Mouse (Mus musculus): ENCODE results near the gene Hmcn1. TPM values are rescaled to one million over a fixed set of nuclear protein-coding genes. Genes with fewer than 3 reads are reported as not detected.

The Hmcn1 gene
- polyA plus RNA-seq, 2 experiments = 35.3 to 80.4 TPM

DNA sequence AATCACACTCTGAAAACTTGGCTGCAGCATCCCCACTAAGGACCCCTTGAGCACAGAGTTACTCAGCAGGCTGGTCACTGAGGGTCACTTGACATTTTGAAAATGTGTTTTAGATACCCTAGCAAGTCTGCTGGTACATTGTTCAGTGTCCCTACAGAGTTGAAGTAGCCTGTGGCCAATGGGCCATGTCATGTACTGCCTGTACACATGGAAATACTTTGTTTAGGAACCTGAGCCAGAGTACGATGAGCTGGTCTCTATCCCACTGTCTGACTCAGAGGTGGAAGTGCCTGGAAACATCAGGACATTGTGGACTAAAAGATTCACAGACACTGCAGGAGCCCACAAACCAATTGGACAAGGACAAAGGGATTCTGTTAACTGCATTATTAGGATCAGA lies 441.8 kb downstream of the Hmcn1 start:
- no peak for TF ChIP-seq POLR2A (IDR thresholded peaks at IDR 0.05; ENCODE audit: borderline replicate concordance, extremely low read depth, insufficient read depth, insufficient read length)
- Histone ChIP-seq H3K4me2 (replicated peaks; ENCODE audit: low read depth, low read length, severe bottlenecking) (no peak overlapping the region), H3K9me3 (ENCODE audit: control insufficient read depth, low read length) (no peaks in the 10 kb centered on the region), H3K36me3 (ENCODE audit: control insufficient read depth, insufficient read depth, low read length) (no peaks in the 10 kb centered on the region), H3K4me1 (ENCODE audit: control insufficient read depth, insufficient read depth, low read length) (peaks cover 8% of the 10 kb centered on the region; the same call in 1 of the 2 replicates), H3K27me3 (ENCODE audit: control insufficient read depth, insufficient read depth, low read length) (no peaks in the 10 kb centered on the region), H3K27ac (replicated peaks; ENCODE audit: low read depth, low read length) (no peak overlapping the region), H3K4me3 (replicated peaks; ENCODE audit: low read length) (no peak overlapping the region), H3K9ac (ENCODE audit: low read depth, low read length, severe bottlenecking) (no peak overlapping the region)
- ATAC-seq (ENCODE audit: low FRiP score, low read depth) (peak; percentile 57; the same call in 1 of the 2 replicates), DNase-seq (ENCODE audit: low spot score) (no peak)
- WGBS = 68% methylated on average over 1 of the region's 1 CpGs

DNA sequence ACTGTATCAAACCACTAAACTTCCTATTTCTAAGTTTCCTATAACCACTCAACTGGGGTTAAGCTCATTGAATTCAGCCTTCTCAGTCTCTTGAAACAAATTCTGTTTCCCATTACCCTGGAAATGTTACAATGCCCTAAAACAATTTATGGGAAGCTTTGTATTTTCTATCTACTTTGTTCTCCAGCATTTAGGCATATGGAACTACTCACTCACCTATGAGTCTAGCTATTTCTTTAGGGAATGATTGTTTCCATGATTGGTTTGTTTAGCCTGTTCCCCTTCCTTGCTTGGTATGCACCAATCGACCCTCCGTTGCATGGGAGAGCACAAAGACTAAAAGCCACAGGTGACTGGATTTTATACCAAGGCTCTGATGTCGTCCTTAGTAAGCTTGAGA lies 446.8 kb downstream of the Hmcn1 start:
- peaks cover 25% of the 10 kb centered on the region for H3K4me1 ChIP-seq (ENCODE audit: control insufficient read depth, insufficient read depth, low read length)
- H3K4me3 ChIP-seq (replicated peaks; ENCODE audit: low read length) = no peak overlapping the region
- TF ChIP-seq POLR2A (IDR thresholded peaks at IDR 0.05; ENCODE audit: borderline replicate concordance, extremely low read depth, insufficient read depth, insufficient read length) = no peak
- peak; percentile 75 for DNase-seq (ENCODE audit: low spot score)
- no peaks in the 10 kb centered on the region for H3K27me3 ChIP-seq (ENCODE audit: control insufficient read depth, insufficient read depth, low read length)
- 25% methylated on average over 3 of the region's 3 CpGs for WGBS
- peak overlapping the region; percentile 49; the same call in 1 of the 2 replicates for H3K27ac ChIP-seq (replicated peaks; ENCODE audit: low read depth, low read length)
- no peaks in the 10 kb centered on the region for H3K36me3 ChIP-seq (ENCODE audit: control insufficient read depth, insufficient read depth, low read length)
- H3K9ac ChIP-seq (ENCODE audit: low read depth, low read length, severe bottlenecking) = no peak overlapping the region
- peak; percentile 47; the same call in 1 of the 2 replicates for ATAC-seq (ENCODE audit: low FRiP score, low read depth)
- no peak overlapping the region for H3K4me2 ChIP-seq (replicated peaks; ENCODE audit: low read depth, low read length, severe bottlenecking)
- no peaks in the 10 kb centered on the region for H3K9me3 ChIP-seq (ENCODE audit: control insufficient read depth, low read length)

DNA sequence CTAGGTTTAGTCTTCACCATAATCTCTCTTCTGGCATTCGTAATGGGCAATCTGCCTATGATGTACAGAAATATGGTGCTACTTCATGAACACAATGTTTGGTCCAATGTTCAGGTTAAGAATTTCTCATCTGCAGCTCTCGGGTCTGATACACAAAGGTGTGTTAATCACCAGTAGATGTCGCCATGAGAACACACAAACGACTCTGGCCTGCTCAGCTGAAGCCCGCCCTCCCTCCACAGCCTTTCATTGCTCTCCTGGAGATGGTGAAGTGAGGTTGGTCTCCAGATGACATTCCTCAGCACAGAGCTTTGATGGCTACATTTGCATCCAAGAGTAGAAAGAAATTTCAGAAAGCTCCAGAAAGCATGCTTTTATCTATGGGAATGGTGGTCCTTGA lies 453.0 kb downstream of the Hmcn1 start:
- ATAC-seq (ENCODE audit: low FRiP score, low read depth) (peak; percentile 73), DNase-seq (ENCODE audit: low spot score) (peak; percentile 89)
- Histone ChIP-seq H3K4me3 (replicated peaks; ENCODE audit: low read length) (no peak overlapping the region), H3K27me3 (ENCODE audit: control insufficient read depth, insufficient read depth, low read length) (no peaks in the 10 kb centered on the region), H3K9me3 (ENCODE audit: control insufficient read depth, low read length) (no peaks in the 10 kb centered on the region), H3K9ac (ENCODE audit: low read depth, low read length, severe bottlenecking) (no peak overlapping the region), H3K4me1 (ENCODE audit: control insufficient read depth, insufficient read depth, low read length) (peaks cover 33% of the 10 kb centered on the region), H3K27ac (replicated peaks; ENCODE audit: low read depth, low read length) (no peak overlapping the region), H3K4me2 (replicated peaks; ENCODE audit: low read depth, low read length, severe bottlenecking) (no peak overlapping the region), H3K36me3 (ENCODE audit: control insufficient read depth, insufficient read depth, low read length) (no peaks in the 10 kb centered on the region)
- TF ChIP-seq POLR2A (IDR thresholded peaks at IDR 0.05; ENCODE audit: borderline replicate concordance, extremely low read depth, insufficient read depth, insufficient read length) = no peak
- WGBS = 12% methylated on average over 5 of the region's 5 CpGs

DNA sequence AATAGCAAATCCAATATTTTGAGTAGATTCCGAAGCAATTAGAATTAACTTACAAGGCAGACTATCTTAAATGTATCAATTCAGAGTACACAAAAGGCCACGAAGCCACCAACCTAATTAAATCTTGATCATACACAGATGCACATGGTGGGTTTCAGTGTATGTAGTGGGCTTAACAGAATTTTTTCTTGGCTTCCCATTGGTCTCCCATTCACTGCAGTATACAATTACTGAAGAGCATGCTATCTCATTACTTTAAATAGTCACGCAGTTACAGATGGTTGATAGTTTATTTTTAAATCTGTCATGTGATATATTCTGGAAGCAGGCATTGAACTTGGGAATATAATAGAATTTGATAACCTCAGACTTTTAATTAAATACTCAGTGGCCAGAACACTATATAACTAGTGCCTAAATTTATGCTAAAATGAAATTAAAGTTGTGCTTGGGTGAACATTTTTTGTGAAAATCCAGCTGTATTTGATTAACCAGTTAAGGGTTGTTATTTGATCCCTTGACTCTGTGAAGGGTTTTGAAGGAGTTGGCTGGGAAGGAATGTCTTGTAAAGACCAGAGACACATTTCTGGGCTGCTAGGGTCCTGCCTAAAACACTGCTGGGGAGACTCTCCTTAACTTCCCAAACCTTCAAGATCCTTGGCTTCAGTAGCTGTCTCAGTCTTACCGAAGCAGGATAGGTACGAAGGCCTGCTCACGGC lies 455.7 kb downstream of the Hmcn1 start:
- H3K36me3 ChIP-seq (ENCODE audit: control insufficient read depth, insufficient read depth, low read length) = no peaks in the 10 kb centered on the region
- ATAC-seq (ENCODE audit: low FRiP score, low read depth) = peak; percentile 46
- no peaks in the 10 kb centered on the region for H3K27me3 ChIP-seq (ENCODE audit: control insufficient read depth, insufficient read depth, low read length)
- H3K4me3 ChIP-seq (replicated peaks; ENCODE audit: low read length) = no peak overlapping the region
- no peak overlapping the region for H3K4me2 ChIP-seq (replicated peaks; ENCODE audit: low read depth, low read length, severe bottlenecking)
- H3K9ac ChIP-seq (ENCODE audit: low read depth, low read length, severe bottlenecking) = no peak overlapping the region
- peak overlapping the region; percentile 21 for H3K27ac ChIP-seq (replicated peaks; ENCODE audit: low read depth, low read length)
- H3K9me3 ChIP-seq (ENCODE audit: control insufficient read depth, low read length) = no peaks in the 10 kb centered on the region
- WGBS = 27% methylated on average over 6 of the region's 6 CpGs
- H3K4me1 ChIP-seq (ENCODE audit: control insufficient read depth, insufficient read depth, low read length) = peaks cover 36% of the 10 kb centered on the region
- TF ChIP-seq POLR2A (IDR thresholded peaks at IDR 0.05; ENCODE audit: borderline replicate concordance, extremely low read depth, insufficient read depth, insufficient read length) = no peak
- peak; percentile 39 for DNase-seq (ENCODE audit: low spot score)

DNA sequence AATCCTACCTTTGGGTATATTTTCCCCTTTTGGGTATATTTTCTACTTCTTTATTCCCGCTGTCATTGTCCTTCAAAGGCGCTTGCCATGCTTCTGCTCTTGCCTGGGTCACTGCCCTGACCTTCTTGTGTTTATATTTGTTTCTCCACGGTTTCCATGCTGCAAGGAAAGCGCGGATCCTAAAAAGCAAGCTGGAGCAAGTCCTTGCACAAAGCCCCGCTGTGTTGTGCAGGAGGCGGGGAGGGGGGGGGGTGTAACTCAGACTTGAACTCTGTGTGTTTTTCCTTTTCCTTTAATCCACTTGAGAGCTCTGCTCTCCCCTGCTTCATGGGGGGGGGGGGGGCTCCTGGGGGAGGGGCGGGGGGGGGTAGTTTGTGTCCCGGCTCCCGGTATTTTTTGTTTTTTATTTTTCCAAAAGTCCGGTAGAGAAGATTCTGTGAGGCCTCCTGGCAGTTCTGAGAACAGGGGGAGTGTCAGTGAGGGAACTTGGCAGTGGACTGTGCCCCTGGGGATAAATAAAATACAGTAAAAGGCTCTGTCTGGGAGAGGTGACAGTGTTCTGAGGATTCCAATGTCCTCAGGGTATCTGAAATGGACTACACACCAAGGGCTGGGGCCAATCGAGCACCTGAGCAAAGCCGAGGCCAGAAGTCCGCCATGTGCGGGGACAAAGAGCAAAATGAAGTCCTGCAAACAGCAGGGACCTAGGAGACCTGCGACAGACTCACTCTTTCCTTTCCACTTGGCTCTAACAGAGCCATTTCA lies 457.3 kb downstream of the Hmcn1 start:
- 23% methylated on average over 16 of the region's 16 CpGs for WGBS
- TF ChIP-seq POLR2A (IDR thresholded peaks at IDR 0.05; ENCODE audit: borderline replicate concordance, extremely low read depth, insufficient read depth, insufficient read length) = no peak
- no peaks in the 10 kb centered on the region for H3K27me3 ChIP-seq (ENCODE audit: control insufficient read depth, insufficient read depth, low read length)
- ATAC-seq (ENCODE audit: low FRiP score, low read depth) = peak; percentile 58
- no peak overlapping the region for H3K9ac ChIP-seq (ENCODE audit: low read depth, low read length, severe bottlenecking)
- no peaks in the 10 kb centered on the region for H3K9me3 ChIP-seq (ENCODE audit: control insufficient read depth, low read length)
- H3K27ac ChIP-seq (replicated peaks; ENCODE audit: low read depth, low read length) = peak overlapping the region; percentile 84
- peaks cover 36% of the 10 kb centered on the region for H3K4me1 ChIP-seq (ENCODE audit: control insufficient read depth, insufficient read depth, low read length)
- DNase-seq (ENCODE audit: low spot score) = peak; percentile 56
- H3K4me3 ChIP-seq (replicated peaks; ENCODE audit: low read length) = no peak overlapping the region
- H3K36me3 ChIP-seq (ENCODE audit: control insufficient read depth, insufficient read depth, low read length) = no peaks in the 10 kb centered on the region
- H3K4me2 ChIP-seq (replicated peaks; ENCODE audit: low read depth, low read length, severe bottlenecking) = peak overlapping the region; percentile 24; the same call in 1 of the 2 replicates
